Mouse (Mus musculus): ENCODE results near the gene Clec9a. TPM values are rescaled to one million over a fixed set of nuclear protein-coding genes. Genes with fewer than 3 reads are reported as not detected.

The Clec9a gene
- not detected for polyA plus RNA-seq (2017; shearing (Covaris generic))

- no peak for ATAC-seq
These were observed at the start of gene Clec9a for GRCm38 (mm10) chr6:129408562-129408961. Gene Clec9a (plus strand): TSS chr6:129408862.

DNA sequence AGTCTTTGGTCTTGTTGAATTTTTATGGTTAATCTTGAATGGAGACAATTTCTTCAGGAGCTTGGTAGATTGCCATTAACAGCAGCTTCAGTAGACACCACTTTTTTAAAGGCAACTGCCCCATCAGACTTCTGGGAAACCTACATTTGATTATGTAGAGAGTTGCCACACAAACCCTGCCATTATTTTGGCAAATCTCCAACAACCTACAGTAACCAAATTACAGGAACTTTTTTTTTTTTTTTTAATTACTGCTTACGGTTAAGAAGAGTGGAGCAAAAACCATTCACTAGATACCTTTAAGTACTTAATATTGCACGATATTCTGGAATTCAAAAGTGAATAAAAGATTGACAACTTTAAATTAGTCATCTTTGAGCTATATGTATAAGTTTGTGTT, 49.1 kb upstream of the Clec9a start:
- ATAC-seq, result no peak

DNA sequence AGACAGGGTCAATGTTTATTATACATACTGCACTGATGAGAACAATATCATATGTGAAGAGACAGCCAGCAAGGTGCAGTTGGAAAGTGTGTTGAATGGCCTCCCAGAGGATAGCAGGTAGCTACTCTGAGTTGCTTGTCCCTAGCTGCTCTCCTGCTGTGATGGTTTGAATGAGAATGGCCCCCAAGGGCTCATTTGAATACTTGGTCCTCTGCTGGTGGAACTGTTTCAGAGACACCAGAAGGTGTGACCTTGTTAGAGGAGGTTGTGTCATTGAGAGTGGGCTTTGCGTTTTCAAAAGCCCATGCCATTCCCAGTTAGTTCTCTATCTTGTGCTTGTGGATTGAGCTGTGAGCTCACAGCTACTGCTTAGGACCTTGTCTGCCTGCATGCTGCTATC, 44.7 kb upstream of the Clec9a start:
- ATAC-seq, result no peak

DNA sequence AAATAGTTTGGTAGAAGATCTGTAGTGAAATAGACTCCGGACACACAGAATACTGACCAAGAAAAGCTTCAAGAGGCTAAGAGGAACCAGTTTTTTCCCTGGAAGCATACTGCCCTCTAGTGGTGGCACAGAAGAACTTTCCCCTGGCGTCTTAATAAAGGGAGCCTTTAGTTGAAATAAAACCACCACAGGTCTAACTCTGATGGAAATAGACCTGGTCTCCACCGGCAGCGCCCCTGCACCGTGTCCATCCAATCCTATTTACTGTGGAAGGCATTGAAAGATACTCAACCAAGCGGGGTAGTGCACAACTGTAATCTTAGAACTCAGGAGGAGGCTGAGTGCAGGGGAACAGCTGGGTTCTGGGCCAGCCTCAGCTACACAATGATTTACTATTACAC, 42.7 kb upstream of the Clec9a start:
- ATAC-seq, result peak; percentile 80

- ATAC-seq, result no peak
These were observed 39.1 kb upstream of the Clec9a start for GRCm38 (mm10) chr6:129369374-129370132.

GRCm38 (mm10) chr6:129374937-129375471, 33.7 kb upstream of the Clec9a start:
- ATAC-seq, result no peak

DNA sequence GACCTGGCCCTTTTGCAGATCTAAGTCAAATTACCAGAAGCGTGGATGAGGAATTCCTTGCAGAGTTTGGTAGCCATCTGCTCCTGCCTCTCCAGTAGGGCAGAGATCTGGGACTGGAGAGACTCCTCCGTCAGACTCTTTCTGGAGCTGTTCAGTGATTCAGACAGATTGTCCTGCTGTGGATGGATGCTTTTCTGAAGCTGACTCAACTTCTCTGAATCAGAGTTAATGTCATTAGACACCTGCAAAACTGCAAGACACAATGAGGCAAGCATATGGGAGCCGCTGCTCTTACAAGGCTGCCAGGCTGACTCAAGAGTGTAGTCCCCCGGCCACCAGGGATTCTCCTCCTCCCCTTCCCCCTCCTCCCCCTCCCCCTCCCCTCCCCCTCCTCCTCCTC, 28.2 kb upstream of the Clec9a start:
- no peak for ATAC-seq

DNA sequence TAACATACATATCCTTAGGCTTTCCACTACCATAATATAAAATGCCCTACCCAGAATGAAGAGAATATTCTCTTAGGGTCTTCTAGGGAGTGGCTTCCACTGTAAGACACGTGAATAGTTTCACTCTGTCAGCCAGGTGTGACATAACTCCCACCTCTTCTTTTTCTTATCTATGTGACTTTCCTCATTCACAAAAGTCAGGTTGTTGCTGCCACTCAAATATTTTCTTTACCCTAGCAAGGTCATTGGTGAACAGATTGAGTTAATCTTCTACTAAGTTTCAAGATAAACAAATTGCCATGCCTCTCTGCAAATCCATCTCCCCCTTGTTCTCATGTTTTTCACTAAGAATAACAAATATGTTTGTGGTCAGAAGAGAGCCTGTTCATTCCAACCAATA, 26.9 kb upstream of the Clec9a start:
- no peak for ATAC-seq

- ATAC-seq, result no peak
These were observed 25.2 kb upstream of the Clec9a start for GRCm38 (mm10) chr6:129383466-129383865.

DNA sequence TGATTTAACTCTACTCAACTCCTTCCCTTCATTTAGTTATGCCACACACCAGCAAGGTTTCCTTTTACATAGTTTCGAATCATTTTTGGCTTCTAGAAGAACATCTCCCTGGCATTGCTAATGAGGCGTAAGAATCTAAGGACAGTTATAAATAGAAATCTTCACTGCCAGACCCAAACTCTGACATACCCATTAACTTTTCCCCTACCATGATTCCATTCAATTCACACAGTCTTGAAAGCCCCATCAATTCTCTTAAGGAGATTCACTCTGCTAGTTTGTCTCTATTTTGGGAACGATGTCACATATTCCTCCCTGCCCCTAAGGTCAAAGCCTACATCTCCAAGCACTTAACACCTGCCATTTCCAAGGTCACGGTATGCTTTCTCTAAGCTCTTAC, 23.7 kb upstream of the Clec9a start:
- ATAC-seq, result no peak

DNA sequence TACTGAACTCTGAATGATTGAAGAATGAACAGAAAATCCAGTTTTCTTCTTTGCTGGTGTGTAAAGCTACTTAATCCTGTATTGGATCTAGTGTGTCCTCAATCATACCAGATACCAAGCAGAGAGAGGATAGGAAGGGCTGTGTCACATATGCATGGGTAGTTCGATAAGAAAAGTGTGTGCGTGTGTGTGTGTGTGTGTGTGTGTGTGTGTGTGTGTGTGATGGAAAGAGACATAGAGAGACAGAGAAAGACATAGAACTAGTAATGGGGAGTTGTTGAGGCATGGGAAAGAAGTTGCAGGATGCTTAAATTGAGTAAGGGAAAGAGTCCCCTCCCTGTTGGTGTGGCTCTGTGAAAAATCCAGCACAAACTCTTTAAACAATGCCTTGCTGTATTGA, 22.9 kb upstream of the Clec9a start, which contains the start of gene Clec12b:
TSS of gene Clec12b (minus strand) at position 101 of the 400 bp plus-strand sequence.
- ATAC-seq, result no peak

- ATAC-seq, result no peak
These were observed 15.5 kb upstream of the Clec9a start for GRCm38 (mm10) chr6:129393087-129393720.

DNA sequence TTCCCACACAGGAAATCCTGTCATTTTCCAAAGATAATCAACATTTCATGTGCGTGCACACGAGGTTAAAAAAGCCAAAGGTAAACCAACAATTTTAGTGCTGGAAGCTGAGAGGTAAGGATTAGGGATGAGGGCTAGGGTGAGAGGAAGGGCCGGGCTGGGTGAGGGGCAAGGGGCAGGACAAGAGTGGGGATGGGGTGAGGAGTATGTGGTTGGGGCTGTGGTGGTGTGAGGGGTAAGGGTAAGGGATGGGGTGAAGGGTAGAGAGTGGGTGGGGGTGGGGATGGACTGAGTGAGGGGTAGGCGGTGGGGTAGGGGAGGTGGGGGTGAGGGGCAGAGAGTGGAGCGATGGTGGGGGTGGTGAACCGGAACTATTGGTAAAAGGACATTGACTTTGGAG, 14.9 kb upstream of the Clec9a start:
- no peak for ATAC-seq

- no peak for ATAC-seq
These were observed 11.7 kb upstream of the Clec9a start, which contains the start of gene Clec1b for GRCm38 (mm10) chr6:129396997-129397396. Gene Clec1b (plus strand): TSS chr6:129397297.

DNA sequence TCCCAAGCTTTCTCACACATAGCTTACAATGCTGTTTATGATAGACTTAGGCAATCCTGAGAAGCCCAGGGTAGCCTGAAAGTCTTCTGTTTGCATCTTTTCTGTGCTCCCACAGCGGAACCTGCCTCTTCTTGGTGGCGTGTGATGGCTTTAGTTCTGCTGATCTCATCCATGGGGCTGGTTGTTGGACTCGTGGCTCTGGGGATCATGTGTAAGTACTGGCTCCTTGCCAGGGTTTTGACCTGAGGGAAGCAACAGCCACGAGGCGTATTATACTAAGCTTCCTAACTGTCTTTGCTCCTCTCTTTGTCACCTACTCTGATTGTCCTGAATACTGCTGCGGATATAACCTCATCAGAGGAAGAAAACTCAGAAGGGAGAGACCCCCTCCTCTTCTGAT, 8.7 kb upstream of the Clec9a start:
- ATAC-seq, result no peak

GRCm38 (mm10) chr6:129402404-129402803, 6.3 kb upstream of the Clec9a start:
- no peak for ATAC-seq

- no peak for ATAC-seq
These were observed 5.3 kb upstream of the Clec9a start for GRCm38 (mm10) chr6:129403391-129403790.

- no peak for ATAC-seq
These were observed 2.7 kb upstream of the Clec9a start for GRCm38 (mm10) chr6:129405999-129406398.

DNA sequence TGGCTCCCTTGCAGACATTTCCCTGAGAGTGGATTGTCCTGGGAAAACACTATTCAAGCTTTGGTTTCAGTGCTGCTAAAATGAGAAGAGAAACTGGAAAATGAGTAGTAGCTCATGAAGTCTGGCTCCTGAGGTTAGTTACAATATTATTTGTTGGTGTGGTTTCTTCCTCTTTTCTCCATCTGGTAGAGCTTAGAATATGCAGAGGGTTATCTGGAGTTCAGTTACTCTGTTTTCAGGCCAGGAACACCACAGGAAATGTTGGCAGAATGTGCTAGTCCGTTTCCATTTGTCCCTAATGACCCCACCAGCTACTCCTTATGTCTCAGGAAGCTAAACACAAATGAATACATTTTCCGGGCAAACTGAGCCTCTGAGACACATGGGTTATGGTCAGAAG, 1.3 kb upstream of the Clec9a start:
- no peak for ATAC-seq

GRCm38 (mm10) chr6:129414177-129414576, 5.5 kb downstream of the Clec9a start:
- ATAC-seq, result no peak

DNA sequence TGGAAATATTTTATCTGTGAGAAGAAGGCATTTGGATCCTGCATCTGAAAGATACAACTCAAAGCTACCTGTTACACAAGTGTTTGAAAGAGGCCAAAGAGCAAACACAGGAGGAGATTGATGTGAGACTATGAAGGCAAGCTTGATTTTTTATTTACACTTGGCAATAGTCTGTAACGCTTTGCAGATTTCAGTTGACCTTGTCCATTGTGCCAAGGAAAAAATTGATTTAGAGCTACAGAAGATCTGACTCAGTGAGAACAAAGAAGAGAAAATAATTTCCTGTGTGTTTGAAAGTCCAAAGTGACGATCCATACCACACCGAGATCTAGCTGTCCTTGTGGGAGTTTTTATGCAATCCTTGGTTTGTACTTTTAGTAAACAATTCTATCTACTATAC, 13.6 kb downstream of the Clec9a start:
- ATAC-seq, result no peak

DNA sequence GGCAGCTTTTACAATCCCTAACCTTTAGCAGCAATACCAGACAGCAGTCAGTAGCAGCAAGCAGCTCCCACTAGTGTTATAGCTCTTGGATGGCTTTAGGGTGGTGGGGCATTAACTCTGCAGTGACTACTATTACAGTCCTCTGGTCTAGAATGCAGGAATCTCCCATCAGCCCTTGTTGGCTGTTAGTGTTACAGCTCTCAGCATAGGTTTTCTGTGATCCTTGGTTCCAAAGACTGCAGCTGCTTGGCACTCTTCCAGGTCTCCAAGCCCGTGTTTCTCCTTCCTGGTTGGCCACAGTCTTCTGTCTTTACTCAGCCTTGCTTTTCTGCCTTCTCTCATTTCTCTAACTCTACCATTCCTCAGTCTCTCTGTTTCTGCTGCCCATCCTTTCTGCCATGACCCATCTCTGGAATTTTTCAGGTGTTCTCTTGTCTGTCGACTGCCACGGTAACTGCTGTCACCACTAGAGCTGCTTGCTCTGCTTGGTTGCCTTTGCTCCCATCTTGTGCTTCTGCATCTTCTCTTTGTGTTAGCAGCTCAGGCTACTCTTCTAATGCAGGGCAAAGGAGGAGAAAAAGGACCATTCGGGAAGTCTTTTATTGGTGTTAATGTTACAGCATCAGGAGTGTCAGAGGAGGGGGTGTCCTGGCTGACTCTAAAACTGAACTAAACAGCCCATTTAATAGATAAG, 14.5 kb downstream of the Clec9a start:
- ATAC-seq, result no peak

- ATAC-seq, result peak; percentile 69
These were observed 15.0 kb downstream of the Clec9a start for GRCm38 (mm10) chr6:129423734-129424072.

DNA sequence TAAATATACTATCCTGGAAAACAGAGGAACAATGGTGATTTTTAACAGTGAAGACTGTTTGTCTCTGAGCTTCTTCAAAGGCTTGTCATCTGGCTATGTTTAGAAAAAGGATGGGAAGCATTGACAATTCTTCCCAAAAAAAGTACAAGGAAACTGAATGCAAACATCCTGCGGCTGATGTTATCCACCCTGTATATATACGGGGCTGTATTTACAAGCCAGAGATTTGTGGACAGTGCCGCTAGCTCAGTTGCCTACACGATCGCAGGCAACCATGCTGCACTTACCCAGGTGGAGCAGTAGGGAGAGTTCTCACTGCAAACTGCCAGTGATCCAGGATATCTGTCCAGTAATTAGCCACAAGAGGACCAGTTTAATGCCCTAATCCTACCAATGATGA, 16.6 kb downstream of the Clec9a start:
- no peak for ATAC-seq
